Mouse (Mus musculus) ES-E14 (cell line): ENCODE measurements around the gene Prkcq.

Experiments
- CHD2 ChIP-seq: IDR thresholded peaks from 2 replicates; pipeline ENCODE4 v1.6.1; 2014; ENCODE audit warnings: mild to moderate bottlenecking, low read depth, low read length, inconsistent platforms
- HCFC1 ChIP-seq: IDR thresholded peaks from 2 replicates; pipeline ENCODE4 v1.6.1; 2012; ENCODE audit warnings: low read length, inconsistent platforms, borderline replicate concordance; ENCODE audit not compliant: insufficient read depth
- MAFK ChIP-seq: IDR thresholded peaks from 2 replicates; pipeline ENCODE4 v1.6.1; 2014; ENCODE audit warnings: mild to moderate bottlenecking, low read depth, low read length, inconsistent platforms; ENCODE audit not compliant: insufficient read depth
- ZC3H11A ChIP-seq: IDR thresholded peaks from 2 replicates; pipeline ENCODE4 v1.6.1; 2012; ENCODE audit warnings: low read depth, mild to moderate bottlenecking, inconsistent platforms, low read length, borderline replicate concordance
- ZNF384 ChIP-seq: IDR thresholded peaks from 2 replicates; pipeline ENCODE4 v1.6.1; 2012; ENCODE audit warnings: low read depth, low read length, inconsistent platforms

DNA sequence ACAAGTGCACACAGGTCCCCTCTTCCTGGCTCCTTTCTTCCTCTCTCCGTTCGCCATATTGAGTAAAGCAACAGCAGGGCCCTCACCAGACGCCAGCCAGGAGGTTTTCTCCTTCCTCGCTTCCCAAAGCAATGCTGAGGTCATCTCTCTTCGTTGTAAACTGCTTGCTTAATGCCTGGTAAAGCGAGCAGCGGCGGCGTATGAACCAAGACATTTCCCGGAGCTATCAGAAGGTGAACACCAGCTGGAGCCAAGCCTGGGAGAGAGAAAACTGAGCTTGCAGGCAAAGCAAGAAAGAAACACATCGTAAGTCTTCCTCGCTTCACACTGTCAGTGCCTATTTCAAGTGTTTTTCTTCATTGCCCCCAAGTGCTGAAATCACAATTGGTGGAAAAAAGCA, 41.0 kb upstream of the Prkcq start:
- TF ChIP-seq ZNF384, result no peak
- no peak for TF ChIP-seq CHD2
- TF ChIP-seq MAFK, result no peak
- no peak for TF ChIP-seq ZC3H11A
- no peak for TF ChIP-seq HCFC1
